Mouse (Mus musculus) testis, adult 2 months (tissue): ENCODE results near the gene Map3k20. TPM values are rescaled to one million over a fixed set of nuclear protein-coding genes. Genes with fewer than 3 reads are reported as not detected.

ENCODE experiments used
- H3K27ac ChIP-seq: fragments of 200-500 bp; 2 replicates; pipeline ENCODE4 v1.5.1; 2012; ENCODE audit warnings: low read depth, low read length; ENCODE audit not compliant: control insufficient read depth, insufficient read depth
- H3K27me3 ChIP-seq: fragments of 200-500 bp; 2 replicates; pipeline ENCODE4 v1.6.1; 2012; ENCODE audit warnings: mild to moderate bottlenecking, low read length, moderate library complexity; ENCODE audit not compliant: control insufficient read depth, insufficient read depth
- H3K36me3 ChIP-seq: fragments of 200-500 bp; 2 replicates; pipeline ENCODE4 v1.6.1; 2012; ENCODE audit warnings: mild to moderate bottlenecking, low read length; ENCODE audit not compliant: control insufficient read depth, insufficient read depth
- H3K4me1 ChIP-seq: fragments of 200-500 bp; 2 replicates; pipeline ENCODE4 v1.6.1; 2012; ENCODE audit warnings: low read length; ENCODE audit not compliant: control insufficient read depth, insufficient read depth
- H3K4me3 ChIP-seq: fragments of 200-500 bp; 2 replicates; pipeline ENCODE4 v1.5.1; 2012; ENCODE audit warnings: low read depth, mild to moderate bottlenecking, low read length, moderate library complexity, mixed read lengths; ENCODE audit not compliant: control insufficient read depth
- CTCF ChIP-seq: fragments of 200-500 bp; IDR thresholded peaks from 2 replicates; pipeline ENCODE4 v1.5.1; 2012; ENCODE audit warnings: low read depth, mild to moderate bottlenecking, inconsistent platforms, low read length, moderate library complexity; ENCODE audit not compliant: control insufficient read depth, insufficient read depth, insufficient replicate concordance
- POLR2A ChIP-seq: fragments of 200-500 bp; IDR thresholded peaks from 2 replicates; pipeline ENCODE4 v1.6.1; 2012; ENCODE audit warnings: low read depth, mild to moderate bottlenecking, inconsistent platforms, low read length, moderate library complexity; ENCODE audit not compliant: control insufficient read depth
- polyA plus RNA-seq: library from polyadenylated mRNA; depleted of rRNA; stranded (reverse); fragments of >200 nt; gene quantifications from 2 replicates; pipeline ENCODE4 v1.2.3, GENCODE M21; 2012; rRNA removed

Map3k20 gene
- polyA plus RNA-seq, 1 experiment: 2.8 TPM

DNA sequence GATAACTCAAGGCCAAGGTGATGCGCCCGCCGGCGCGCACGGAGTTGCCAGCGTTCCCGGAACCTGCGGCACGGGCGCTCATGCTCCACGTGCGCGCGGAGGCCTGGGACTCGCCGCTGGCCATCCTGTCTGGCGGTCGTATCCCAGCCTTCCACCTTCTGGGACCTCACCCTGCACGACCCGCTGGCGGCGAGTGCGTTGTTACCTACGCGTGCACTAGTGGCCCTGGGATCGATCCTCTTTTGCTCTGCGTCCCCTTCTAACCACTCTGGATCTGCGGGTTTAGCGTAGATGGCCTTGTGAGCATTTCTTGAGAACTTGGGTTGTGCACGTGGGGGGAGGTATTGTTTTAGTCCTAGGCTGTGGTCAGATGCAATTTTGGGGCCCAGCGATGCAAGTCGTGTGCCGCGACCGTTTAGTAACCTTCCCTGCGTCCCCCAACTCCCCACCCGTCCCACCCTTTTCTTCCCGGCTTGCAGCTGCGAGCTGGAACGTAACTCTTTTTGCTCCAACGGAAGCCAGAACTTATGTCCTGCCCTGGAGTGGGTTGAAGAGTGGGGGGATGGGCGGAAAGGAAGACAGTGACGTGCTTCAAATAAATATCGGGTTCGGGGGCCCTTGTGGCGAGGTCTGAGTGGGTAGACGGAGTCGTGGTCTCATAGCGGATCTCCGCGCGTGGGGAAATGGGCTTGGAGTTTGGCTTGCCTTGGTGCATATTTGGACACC lies 191.2 kb downstream of the Map3k20 start:
- TF ChIP-seq CTCF (no peak), POLR2A (no peak)
- H3K27ac ChIP-seq: peak overlapping the region; percentile 95
- no peaks in the 10 kb centered on the region for H3K27me3 ChIP-seq
- peak overlapping the region; percentile 89 for H3K4me3 ChIP-seq
- H3K4me1 ChIP-seq: peaks cover 5% of the 10 kb centered on the region
- no peaks in the 10 kb centered on the region for H3K36me3 ChIP-seq

GRCm38 (mm10) chr2:72477221-72477620 lies 191.8 kb downstream of the Map3k20 start:
- no peaks in the 10 kb centered on the region for H3K36me3 ChIP-seq
- no peak overlapping the region; the same call in 1 of the 2 replicates for H3K27ac ChIP-seq
- peaks cover 5% of the 10 kb centered on the region for H3K4me1 ChIP-seq
- peak overlapping the region; percentile 30; the same call in 1 of the 2 replicates for H3K4me3 ChIP-seq
- TF ChIP-seq POLR2A: no peak
- no peak for TF ChIP-seq CTCF
- no peaks in the 10 kb centered on the region for H3K27me3 ChIP-seq

DNA sequence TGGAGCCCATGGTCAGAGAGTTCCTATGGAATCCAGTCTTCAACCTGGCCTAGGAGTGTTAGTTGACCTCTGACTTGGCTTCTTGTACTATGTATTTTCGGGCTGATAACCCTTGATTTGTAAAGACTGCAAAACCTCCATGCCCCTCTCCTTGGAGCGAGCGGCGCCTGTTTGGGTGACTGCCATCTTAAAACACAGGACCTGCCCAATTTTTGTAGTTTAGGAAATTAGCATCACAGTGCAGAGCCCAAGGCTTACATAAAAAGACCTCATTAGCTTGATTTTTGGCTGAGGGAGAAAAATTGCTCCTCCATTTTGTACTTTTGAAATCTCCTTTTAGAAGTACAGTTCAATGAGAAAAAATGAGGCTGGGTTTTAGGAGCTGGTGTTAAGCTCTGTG lies 192.7 kb downstream of the Map3k20 start:
- H3K4me3 ChIP-seq: no peak overlapping the region
- no peaks in the 10 kb centered on the region for H3K36me3 ChIP-seq
- TF ChIP-seq CTCF (no peak), POLR2A (no peak)
- no peak overlapping the region for H3K27ac ChIP-seq
- no peaks in the 10 kb centered on the region for H3K27me3 ChIP-seq
- peaks cover 5% of the 10 kb centered on the region for H3K4me1 ChIP-seq

DNA sequence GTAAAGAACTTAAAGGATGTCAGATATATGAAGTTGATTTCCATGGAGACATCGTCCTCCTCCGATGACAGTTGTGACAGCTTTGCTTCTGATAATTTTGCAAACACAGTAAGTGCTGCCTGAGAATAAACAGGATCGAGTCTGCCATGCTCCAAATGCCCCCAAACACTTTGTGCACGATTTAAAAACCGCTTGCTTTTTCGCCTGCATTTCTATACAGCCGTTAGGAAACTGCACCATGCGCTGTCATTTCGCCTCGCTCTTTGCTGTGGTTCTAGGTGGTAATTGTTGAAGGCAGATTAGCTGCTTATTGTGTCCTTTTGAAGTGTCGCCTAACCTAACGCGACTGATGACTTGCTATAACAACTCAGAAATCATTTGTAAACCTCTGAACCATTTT lies 193.5 kb downstream of the Map3k20 start:
- H3K36me3 ChIP-seq: no peaks in the 10 kb centered on the region
- peaks cover 5% of the 10 kb centered on the region for H3K4me1 ChIP-seq
- no peaks in the 10 kb centered on the region for H3K27me3 ChIP-seq
- no peak overlapping the region for H3K4me3 ChIP-seq
- H3K27ac ChIP-seq: no peak overlapping the region
- TF ChIP-seq POLR2A (no peak), CTCF (no peak)

- Histone ChIP-seq H3K27ac (no peak overlapping the region), H3K4me1 (peaks cover 5% of the 10 kb centered on the region), H3K36me3 (no peaks in the 10 kb centered on the region), H3K27me3 (no peaks in the 10 kb centered on the region), H3K4me3 (no peak overlapping the region)
- TF ChIP-seq CTCF (no peak), POLR2A (no peak)
Measured at GRCm38 (mm10) chr2:72479818-72480217, 194.4 kb downstream of the Map3k20 start.

- Histone ChIP-seq H3K4me1 (peaks cover 4% of the 10 kb centered on the region), H3K36me3 (no peaks in the 10 kb centered on the region), H3K27ac (no peak overlapping the region), H3K4me3 (no peak overlapping the region), H3K27me3 (no peaks in the 10 kb centered on the region)
- TF ChIP-seq CTCF: no peak
- no peak for TF ChIP-seq POLR2A
Measured at GRCm38 (mm10) chr2:72491650-72492049, 206.2 kb downstream of the Map3k20 start.

Other genes starting within 250 kb of the Map3k20 start
- gene Cdca7, start 190.5 kb downstream of the Map3k20 start, polyA plus RNA-seq: 6.1 TPM in 2 replicates